ENCODE assay signal across 12 mouse cellular contexts in the genomic region with DNA sequence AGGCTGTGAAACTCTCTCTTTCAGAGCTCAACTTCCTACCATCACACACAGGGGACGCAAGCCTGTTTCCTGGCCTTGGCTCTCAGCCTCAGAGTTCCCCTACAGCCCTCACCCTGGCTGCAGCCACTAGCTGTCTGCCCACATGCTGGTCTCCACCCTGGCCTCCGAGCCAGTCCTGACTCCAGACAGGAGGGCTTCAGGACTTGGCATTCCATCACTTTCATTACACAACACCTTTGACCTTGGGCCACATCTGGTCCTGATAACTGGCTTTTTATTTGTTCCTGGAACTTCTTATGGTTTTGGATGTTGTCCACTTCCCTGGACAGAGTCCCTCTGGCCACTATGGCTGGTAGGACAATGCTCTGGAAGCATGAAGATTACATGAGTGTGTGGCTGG.
DNase-seq lines count a peak whose midpoint lies in the region; ATAC-seq lines count a peak whose summit lies in the region.
"Had no signal": no experiment of that assay in that cellular context is flagged by ENCODE, and none has a peak within 500 bp of the region (broad histone marks: within the 10 kb centered on the region; RNA-seq: fewer than 3 reads in every experiment).

No protein-coding gene starts in this region.

- no peak for ATAC-seq in heart, embryonic 11.5 days (replicated peaks; ENCODE audit: insufficient number of reproducible peaks, low FRiP score, low TSS enrichment)
- ATAC-seq in heart, embryonic 16.5 days (replicated peaks; ENCODE audit: extremely low read depth, insufficient read depth, low FRiP score) = 0 out of 2 replicates have a peak, but pooled peaks have one; percentile 32
- ATAC-seq: forebrain, embryonic 14.5 days had no signal

- 51% methylated on average over 2 of the region's 2 CpGs for WGBS in heart, embryonic 11.5 days (ENCODE audit: insufficient replicate concordance)
- whole genome bisulfite sequencing in heart, embryonic 16.5 days = 57% methylated on average over 2 of the region's 2 CpGs

- H3K27ac ChIP-seq in heart, embryonic 11.5 days (ENCODE audit: low read depth, low read length) = no peak overlapping the region
- H3K27ac ChIP-seq in heart, embryonic 16.5 days (ENCODE audit: low read length) = no peak overlapping the region
- H3K27ac ChIP-seq: embryonic facial prominence, embryonic 12.5 days; liver, embryonic 14.5 days had no signal

- peak; percentile 26 to 28 for DNase-seq in heart, adult 18-20 months
- peak; percentile 58 for DNase-seq in embryo, embryonic 10.5 days (ENCODE audit: low spot score)
- peak; percentile 8 for DNase-seq in ovary, postnatal 36 days (ENCODE audit: low spot score)
- DNase-seq in left cerebral cortex, adult 9 months (ENCODE audit: low spot score in 2 of 2) = no peak
- no peak for DNase-seq in frontal cortex, postnatal 36 days (ENCODE audit: low spot score in 2 of 2)
- DNase-seq: adrenal gland, adult 8-10 months; cerebellum, adult 11 months had no signal

- no peak overlapping the region for H3K4me2 ChIP-seq in heart, embryonic 11.5 days
- no peak overlapping the region for H3K4me2 ChIP-seq in heart, embryonic 16.5 days (ENCODE audit: low read depth, low read length)
- H3K4me2 ChIP-seq: embryonic facial prominence, embryonic 12.5 days had no signal

- no peak overlapping the region for H3K9ac ChIP-seq in heart, embryonic 11.5 days (ENCODE audit: low read depth, low read length)
- no peak overlapping the region for H3K9ac ChIP-seq in heart, embryonic 16.5 days (ENCODE audit: low read length)
- H3K9ac ChIP-seq: embryonic facial prominence, embryonic 12.5 days; liver, embryonic 14.5 days had no signal

- no peaks in the 10 kb centered on the region for H3K36me3 ChIP-seq in heart, embryonic 11.5 days (ENCODE audit: control insufficient read depth, insufficient read depth, low read length)
- no peaks in the 10 kb centered on the region for H3K36me3 ChIP-seq in heart, embryonic 16.5 days (ENCODE audit: control insufficient read depth, insufficient read depth)
- H3K36me3 ChIP-seq: embryonic facial prominence, embryonic 12.5 days had no signal

- no peaks in the 10 kb centered on the region for H3K9me3 ChIP-seq in heart, embryonic 11.5 days (replicated peaks; ENCODE audit: control insufficient read depth, low read length)
- H3K9me3 ChIP-seq in heart, embryonic 16.5 days (replicated peaks; ENCODE audit: control insufficient read depth, low read length) = no peaks in the 10 kb centered on the region
- H3K9me3 ChIP-seq: embryonic facial prominence, embryonic 12.5 days had no signal

- no peaks in the 10 kb centered on the region for H3K4me1 ChIP-seq in heart, embryonic 11.5 days (ENCODE audit: control insufficient read depth, insufficient read depth, low read length)
- no peaks in the 10 kb centered on the region for H3K4me1 ChIP-seq in heart, embryonic 16.5 days (ENCODE audit: control insufficient read depth, insufficient read depth, low read length)
- H3K4me1 ChIP-seq: embryonic facial prominence, embryonic 12.5 days had no signal

- H3K27me3 ChIP-seq in heart, embryonic 11.5 days (ENCODE audit: control insufficient read depth, insufficient read depth, low read length) = no peaks in the 10 kb centered on the region
- H3K27me3 ChIP-seq in heart, embryonic 16.5 days (ENCODE audit: control insufficient read depth, insufficient read depth, low read length) = no peaks in the 10 kb centered on the region

- H3K4me3 ChIP-seq in heart, embryonic 11.5 days (ENCODE audit: low read depth, low read length) = no peak overlapping the region
- H3K4me3 ChIP-seq in heart, embryonic 16.5 days (ENCODE audit: low read length) = no peak overlapping the region
- H3K4me3 ChIP-seq: embryonic facial prominence, embryonic 12.5 days had no signal

Comparison
In these comparisons a context has a peak if more than half of its experiments do, and no peak if none do; other contexts are left out.
1. DNase-seq: peak in heart, adult 18-20 months (2 of 2), embryo, embryonic 10.5 days (single experiment) and ovary, postnatal 36 days (single experiment); none in left cerebral cortex, adult 9 months (0 of 2) and frontal cortex, postnatal 36 days (0 of 2).